32 mouse cellular contexts compared by ENCODE assay signal in genomic region chr16:90664086-90664485, GRCm38 (mm10).
DNase-seq lines count a peak whose midpoint lies in the region; ATAC-seq and TF ChIP-seq lines count a peak whose summit lies in the region.
"Had no signal": no experiment of that assay in that cellular context is flagged by ENCODE, and none has a peak within 500 bp of the region (broad histone marks: within the 10 kb centered on the region; RNA-seq: fewer than 3 reads in every experiment).

No protein-coding gene starts in this region.

- DNase-seq in forebrain, embryonic 14.5 days (ENCODE audit: low spot score) = peak; percentile 53
- peak; percentile 6 to 18 for DNase-seq in heart, postnatal 14 days
- DNase-seq in heart, postnatal 36 days = no peak
- DNase-seq in left cerebral cortex, postnatal 14 days (ENCODE audit: low spot score in 2 of 2) = peak; percentile 17 to 23
- DNase-seq in left cerebral cortex, adult 11 months (ENCODE audit: low spot score) = no peak
- DNase-seq in brain, embryonic 14.5 days (ENCODE audit: low read depth) = peak; percentile 55
- no peak for DNase-seq in hindbrain, embryonic 14.5 days (ENCODE audit: low spot score)
- DNase-seq: adrenal gland, postnatal 10 days; cerebellum, adult 18-20 months; gastrocnemius, adult 2 months; gastrocnemius, postnatal 36 days; heart, adult 2 months; kidney, adult 2 months; kidney, postnatal 36 days; liver, embryonic 13.5 days; lung, adult 18-20 months; lung, postnatal 4 days; thymus, adult 18-20 months; thymus, postnatal 25 days had no signal

- no peak overlapping the region for H3K9ac ChIP-seq in forebrain, embryonic 14.5 days (ENCODE audit: low read length)
- no peak overlapping the region for H3K9ac ChIP-seq in forebrain, embryonic 13.5 days
- no peak overlapping the region for H3K9ac ChIP-seq in hindbrain, embryonic 14.5 days
- H3K9ac ChIP-seq: heart, embryonic 12.5 days; intestine, embryonic 15.5 days; limb, embryonic 15.5 days; liver, embryonic 13.5 days; midbrain, embryonic 12.5 days; neural tube, embryonic 12.5 days had no signal

- no peak for TF ChIP-seq CTCF in brain, embryonic 14.5 days (IDR thresholded peaks at IDR 0.05; ENCODE audit: borderline replicate concordance, extremely low read depth, insufficient read depth, insufficient read length)

- TF ChIP-seq POLR2A in brain, embryonic 14.5 days (IDR thresholded peaks at IDR 0.05; ENCODE audit: borderline replicate concordance, extremely low read depth, insufficient read depth, insufficient read length, poor library complexity, severe bottlenecking) = no peak

- no peaks in the 10 kb centered on the region for H3K36me3 ChIP-seq in forebrain, embryonic 14.5 days (ENCODE audit: control insufficient read depth, insufficient read depth, low read length)
- H3K36me3 ChIP-seq in forebrain, embryonic 13.5 days (ENCODE audit: poor library complexity, severe bottlenecking) = no peaks in the 10 kb centered on the region
- no peaks in the 10 kb centered on the region for H3K36me3 ChIP-seq in hindbrain, embryonic 14.5 days (replicated peaks; ENCODE audit: control insufficient read depth, insufficient read depth)
- H3K36me3 ChIP-seq: heart, embryonic 12.5 days; intestine, embryonic 15.5 days; limb, embryonic 10.5 days; limb, embryonic 15.5 days; liver, embryonic 13.5 days; midbrain, embryonic 12.5 days; neural tube, embryonic 12.5 days had no signal

- H3K27me3 ChIP-seq in forebrain, embryonic 14.5 days (replicated peaks; ENCODE audit: control insufficient read depth, insufficient read depth, low read length) = no peaks in the 10 kb centered on the region
- no peaks in the 10 kb centered on the region for H3K27me3 ChIP-seq in forebrain, embryonic 13.5 days
- H3K27me3 ChIP-seq in hindbrain, embryonic 14.5 days (ENCODE audit: control insufficient read depth, insufficient read depth, low read length) = no peaks in the 10 kb centered on the region
- H3K27me3 ChIP-seq: intestine, embryonic 15.5 days; limb, embryonic 15.5 days; liver, embryonic 13.5 days; megakaryocyte, embryonic 14.5 days; midbrain, embryonic 12.5 days; neural tube, embryonic 12.5 days had no signal

- no peaks in the 10 kb centered on the region for H3K4me1 ChIP-seq in forebrain, embryonic 14.5 days (ENCODE audit: control insufficient read depth, insufficient read depth, low read length)
- no peaks in the 10 kb centered on the region for H3K4me1 ChIP-seq in forebrain, embryonic 13.5 days
- no peaks in the 10 kb centered on the region for H3K4me1 ChIP-seq in hindbrain, embryonic 14.5 days (replicated peaks; ENCODE audit: control insufficient read depth, insufficient read depth, low read length)
- H3K4me1 ChIP-seq: heart, embryonic 12.5 days; intestine, embryonic 15.5 days; limb, embryonic 10.5 days; liver, embryonic 13.5 days; megakaryocyte, embryonic 14.5 days; midbrain, embryonic 12.5 days; neural tube, embryonic 12.5 days had no signal

- no peak overlapping the region for H3K4me3 ChIP-seq in forebrain, embryonic 14.5 days (ENCODE audit: low read depth, low read length)
- H3K4me3 ChIP-seq in forebrain, embryonic 13.5 days = no peak overlapping the region
- H3K4me3 ChIP-seq in hindbrain, embryonic 14.5 days (replicated peaks; ENCODE audit: low read length) = no peak overlapping the region
- H3K4me3 ChIP-seq: gastrocnemius, adult 2 months; heart, adult 2 months; heart, embryonic 12.5 days; intestine, embryonic 15.5 days; limb, embryonic 10.5 days; limb, embryonic 15.5 days; liver, embryonic 13.5 days; megakaryocyte, embryonic 14.5 days; midbrain, embryonic 12.5 days; myocyte; neural tube, embryonic 12.5 days had no signal

- H3K4me2 ChIP-seq in forebrain, embryonic 14.5 days (ENCODE audit: low read length) = no peak overlapping the region
- no peak overlapping the region for H3K4me2 ChIP-seq in forebrain, embryonic 13.5 days
- H3K4me2 ChIP-seq in hindbrain, embryonic 14.5 days (replicated peaks) = no peak overlapping the region
- H3K4me2 ChIP-seq: heart, embryonic 12.5 days; intestine, embryonic 15.5 days; limb, embryonic 15.5 days; liver, embryonic 13.5 days; midbrain, embryonic 12.5 days; neural tube, embryonic 12.5 days had no signal

- no peak; the same call in 1 of the 2 replicates for ATAC-seq in forebrain, embryonic 14.5 days
- no peak for ATAC-seq in forebrain, embryonic 13.5 days
- ATAC-seq in hindbrain, embryonic 14.5 days (ENCODE audit: low FRiP score) = no peak
- ATAC-seq: hindbrain, postnatal 0 days; intestine, embryonic 15.5 days; lung, postnatal 0 days; Patski had no signal

- no peaks in the 10 kb centered on the region for H3K9me3 ChIP-seq in forebrain, embryonic 14.5 days (replicated peaks; ENCODE audit: control insufficient read depth, low read length)
- H3K9me3 ChIP-seq in forebrain, embryonic 13.5 days (replicated peaks) = no peaks in the 10 kb centered on the region
- no peaks in the 10 kb centered on the region for H3K9me3 ChIP-seq in hindbrain, embryonic 14.5 days (ENCODE audit: control insufficient read depth, low read length)
- H3K9me3 ChIP-seq: heart, embryonic 12.5 days; intestine, embryonic 15.5 days; limb, embryonic 15.5 days; liver, embryonic 13.5 days; midbrain, embryonic 12.5 days had no signal

- H3K27ac ChIP-seq in forebrain, embryonic 14.5 days (ENCODE audit: low read depth, low read length) = no peak overlapping the region
- H3K27ac ChIP-seq in forebrain, embryonic 13.5 days = no peak overlapping the region; the same call in 1 of the 2 replicates
- H3K27ac ChIP-seq in hindbrain, embryonic 14.5 days = no peak overlapping the region
- H3K27ac ChIP-seq: gastrocnemius, adult 2 months; heart, adult 2 months; hindbrain, postnatal 0 days; intestine, embryonic 15.5 days; limb, embryonic 10.5 days; limb, embryonic 15.5 days; liver, embryonic 13.5 days; midbrain, embryonic 12.5 days; neural tube, embryonic 12.5 days; stomach, postnatal 0 days had no signal

- 69% methylated on average over 9 of the region's 9 CpGs for WGBS in forebrain, embryonic 14.5 days
- 68% methylated on average over 9 of the region's 9 CpGs for WGBS in forebrain, embryonic 13.5 days
- WGBS in hindbrain, embryonic 14.5 days = 79% methylated on average over 9 of the region's 9 CpGs

- intact Hi-C loops in heart, postnatal 14 days (cut with DNase I) = no loop called here
- intact Hi-C loops in heart, postnatal 36 days (cut with DNase I) = no loop called here
- intact Hi-C loops in left cerebral cortex, postnatal 14 days (cut with DNase I) = loop anchor here (5.0 kb wide), 1 partner anchor 48 kb away; no protein-coding TSS in a partner anchor

Comparison
In these comparisons a context has a peak if more than half of its experiments do, and no peak if none do; other contexts are left out.
1. DNase-seq: peak in forebrain, embryonic 14.5 days (single experiment), heart, postnatal 14 days (2 of 2), left cerebral cortex, postnatal 14 days (2 of 2) and brain, embryonic 14.5 days (single experiment); none in heart, postnatal 36 days (0 of 2), left cerebral cortex, adult 11 months (single experiment) and hindbrain, embryonic 14.5 days (single experiment).